Mouse (Mus musculus): ENCODE data around the gene Plxna2. TPM values are rescaled to one million over a fixed set of nuclear protein-coding genes. Genes with fewer than 3 reads are reported as not detected.

Gene Plxna2
- polyA plus RNA-seq, 1 experiment = 1.2 TPM

GRCm38 (mm10) chr1:194745177-194745934, 127.3 kb downstream of the Plxna2 start:
- Histone ChIP-seq H3K4me3 (ENCODE audit: extremely low read depth, insufficient read depth, insufficient read length) (no peak overlapping the region), H3K4me1 (ENCODE audit: control insufficient read depth, insufficient read depth, insufficient read length) (no peaks in the 10 kb centered on the region), H3K27me3 (ENCODE audit: control insufficient read depth, insufficient read depth, low read length) (no peaks in the 10 kb centered on the region), H3K27ac (ENCODE audit: insufficient read depth, low read length) (no peak overlapping the region), H3K36me3 (ENCODE audit: control insufficient read depth, insufficient read depth, low read length) (no peaks in the 10 kb centered on the region)
- WGBS = 88% methylated on average over 2 of the region's 2 CpGs
- TF ChIP-seq POLR2A (IDR thresholded peaks at IDR 0.05; ENCODE audit: low read depth, low read length) = no peak
- TF ChIP-seq CTCF (IDR thresholded peaks at IDR 0.05; ENCODE audit: extremely low read depth, insufficient read depth, insufficient read length, insufficient replicate concordance) = no peak
- DNase-seq (ENCODE audit: low read depth in 1 of 2, low spot score in 2 of 2) = no peak

DNA sequence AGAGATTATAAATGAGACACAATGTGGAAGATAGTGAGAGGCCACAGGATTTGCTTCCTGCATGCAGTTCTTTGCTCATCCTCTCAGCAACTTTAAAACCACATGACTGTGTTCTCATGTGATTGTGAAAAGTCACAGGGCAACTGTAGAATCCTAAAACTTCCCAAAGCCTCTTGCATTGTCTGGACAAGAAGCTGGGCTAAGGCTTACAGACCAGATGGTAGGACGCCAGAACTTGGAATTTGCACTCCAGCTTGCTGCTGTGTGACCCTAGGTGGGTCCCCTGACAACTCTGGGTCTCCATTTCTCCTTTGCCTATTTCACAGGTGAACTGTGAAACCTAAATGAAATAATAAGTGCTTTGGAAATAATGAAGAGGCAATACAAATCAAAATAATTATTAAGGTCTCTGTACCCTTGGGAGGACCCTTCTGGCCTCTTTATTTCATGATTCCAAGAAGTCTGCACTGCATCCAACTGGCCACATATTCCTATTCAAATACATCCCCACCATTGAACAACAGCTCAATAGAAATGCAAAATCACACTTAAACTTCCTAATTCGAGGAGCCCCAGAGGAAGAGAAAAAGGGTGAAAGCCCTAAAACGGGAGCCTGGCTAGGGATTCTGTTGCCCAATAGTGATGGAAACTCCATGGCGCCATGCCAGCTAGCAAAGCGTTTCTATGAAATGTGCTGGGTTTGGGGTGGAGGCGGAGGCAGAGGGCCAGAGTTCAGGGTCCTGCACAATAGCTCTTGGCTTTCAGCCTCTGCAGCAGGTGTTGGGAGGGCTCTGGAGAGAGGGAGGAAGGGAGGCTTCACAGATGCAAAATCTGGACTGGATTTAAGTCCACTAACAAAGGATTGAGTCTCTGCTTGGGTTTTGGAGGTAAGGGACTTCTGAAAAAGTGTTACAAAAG, 128.6 kb downstream of the Plxna2 start:
- TF ChIP-seq POLR2A (IDR thresholded peaks at IDR 0.05; ENCODE audit: low read depth, low read length) (no peak), CTCF (IDR thresholded peaks at IDR 0.05; ENCODE audit: extremely low read depth, insufficient read depth, insufficient read length, insufficient replicate concordance) (no peak)
- H3K4me1 ChIP-seq (ENCODE audit: control insufficient read depth, insufficient read depth, insufficient read length) = no peaks in the 10 kb centered on the region
- peak in 1 of 2 experiments; percentile 7 for DNase-seq (ENCODE audit: low read depth in 1 of 2, low spot score in 2 of 2)
- no peaks in the 10 kb centered on the region for H3K27me3 ChIP-seq (ENCODE audit: control insufficient read depth, insufficient read depth, low read length)
- WGBS = 62% methylated on average over 6 of the region's 6 CpGs
- no peak overlapping the region for H3K4me3 ChIP-seq (ENCODE audit: extremely low read depth, insufficient read depth, insufficient read length)
- no peaks in the 10 kb centered on the region for H3K36me3 ChIP-seq (ENCODE audit: control insufficient read depth, insufficient read depth, low read length)
- H3K27ac ChIP-seq (ENCODE audit: insufficient read depth, low read length) = no peak overlapping the region

DNA sequence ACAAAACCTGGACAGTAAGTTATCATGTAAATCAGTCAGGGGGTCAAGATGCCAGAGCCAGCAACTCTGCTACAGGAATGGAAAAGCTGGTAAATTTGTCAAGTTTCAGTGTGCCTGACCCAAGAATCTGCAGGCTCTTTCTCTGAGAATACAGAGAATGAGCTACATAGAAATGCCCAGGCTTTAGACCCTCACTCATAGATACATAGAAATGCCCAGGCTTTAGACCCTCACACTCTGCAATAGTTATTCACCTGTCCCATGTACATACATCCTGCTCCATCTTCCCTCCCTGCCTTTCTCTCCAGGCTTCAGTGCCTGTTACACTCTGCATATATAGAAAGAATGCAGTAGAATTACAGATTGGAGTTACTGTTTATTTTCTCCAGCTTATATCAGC, 129.2 kb downstream of the Plxna2 start:
- TF ChIP-seq CTCF (IDR thresholded peaks at IDR 0.05; ENCODE audit: extremely low read depth, insufficient read depth, insufficient read length, insufficient replicate concordance) = no peak
- TF ChIP-seq POLR2A (IDR thresholded peaks at IDR 0.05; ENCODE audit: low read depth, low read length) = no peak
- DNase-seq (ENCODE audit: low read depth in 1 of 2, low spot score in 2 of 2) = no peak
- H3K36me3 ChIP-seq (ENCODE audit: control insufficient read depth, insufficient read depth, low read length) = no peaks in the 10 kb centered on the region
- no peak overlapping the region for H3K4me3 ChIP-seq (ENCODE audit: extremely low read depth, insufficient read depth, insufficient read length)
- no peaks in the 10 kb centered on the region for H3K27me3 ChIP-seq (ENCODE audit: control insufficient read depth, insufficient read depth, low read length)
- H3K27ac ChIP-seq (ENCODE audit: insufficient read depth, low read length) = no peak overlapping the region
- H3K4me1 ChIP-seq (ENCODE audit: control insufficient read depth, insufficient read depth, insufficient read length) = no peaks in the 10 kb centered on the region

- Histone ChIP-seq H3K27me3 (ENCODE audit: control insufficient read depth, insufficient read depth, low read length) (no peaks in the 10 kb centered on the region), H3K27ac (ENCODE audit: insufficient read depth, low read length) (no peak overlapping the region), H3K4me1 (ENCODE audit: control insufficient read depth, insufficient read depth, insufficient read length) (no peaks in the 10 kb centered on the region), H3K36me3 (ENCODE audit: control insufficient read depth, insufficient read depth, low read length) (no peaks in the 10 kb centered on the region), H3K4me3 (ENCODE audit: extremely low read depth, insufficient read depth, insufficient read length) (no peak overlapping the region)
- WGBS = 45% methylated on average over 2 of the region's 2 CpGs
- TF ChIP-seq CTCF (IDR thresholded peaks at IDR 0.05; ENCODE audit: extremely low read depth, insufficient read depth, insufficient read length, insufficient replicate concordance) = no peak
- TF ChIP-seq POLR2A (IDR thresholded peaks at IDR 0.05; ENCODE audit: low read depth, low read length) = no peak
- DNase-seq (ENCODE audit: low read depth in 1 of 2, low spot score in 2 of 2) = peak in 1 of 2 experiments; percentile 32
These were observed 135.2 kb downstream of the Plxna2 start for GRCm38 (mm10) chr1:194753168-194753567.

DNA sequence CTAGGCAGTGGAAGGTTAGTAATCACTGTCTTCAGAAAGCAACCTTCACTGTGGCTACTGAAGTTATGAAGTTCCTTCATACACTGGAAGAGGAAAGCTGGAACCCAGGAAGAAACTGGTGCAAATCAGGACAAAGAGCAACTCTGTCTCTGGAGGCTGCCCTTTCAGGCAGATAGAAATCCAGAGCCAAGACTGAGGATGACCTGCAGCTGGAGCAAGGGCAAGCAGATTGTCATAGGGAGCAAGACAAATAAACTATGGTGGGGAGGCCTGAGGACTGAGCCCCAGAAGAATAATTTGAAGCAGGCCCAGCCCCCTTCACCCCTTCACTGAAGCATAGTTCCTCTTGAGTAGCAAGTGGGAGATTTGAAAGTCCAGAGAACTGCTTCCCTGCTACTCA, 138.0 kb downstream of the Plxna2 start:
- Histone ChIP-seq H3K27me3 (ENCODE audit: control insufficient read depth, insufficient read depth, low read length) (no peaks in the 10 kb centered on the region), H3K4me3 (ENCODE audit: extremely low read depth, insufficient read depth, insufficient read length) (no peak overlapping the region), H3K27ac (ENCODE audit: insufficient read depth, low read length) (no peak overlapping the region), H3K36me3 (ENCODE audit: control insufficient read depth, insufficient read depth, low read length) (no peaks in the 10 kb centered on the region), H3K4me1 (ENCODE audit: control insufficient read depth, insufficient read depth, insufficient read length) (no peaks in the 10 kb centered on the region)
- no peak for TF ChIP-seq POLR2A (IDR thresholded peaks at IDR 0.05; ENCODE audit: low read depth, low read length)
- no peak for TF ChIP-seq CTCF (IDR thresholded peaks at IDR 0.05; ENCODE audit: extremely low read depth, insufficient read depth, insufficient read length, insufficient replicate concordance)
- DNase-seq (ENCODE audit: low read depth in 1 of 2, low spot score in 2 of 2) = no peak

DNA sequence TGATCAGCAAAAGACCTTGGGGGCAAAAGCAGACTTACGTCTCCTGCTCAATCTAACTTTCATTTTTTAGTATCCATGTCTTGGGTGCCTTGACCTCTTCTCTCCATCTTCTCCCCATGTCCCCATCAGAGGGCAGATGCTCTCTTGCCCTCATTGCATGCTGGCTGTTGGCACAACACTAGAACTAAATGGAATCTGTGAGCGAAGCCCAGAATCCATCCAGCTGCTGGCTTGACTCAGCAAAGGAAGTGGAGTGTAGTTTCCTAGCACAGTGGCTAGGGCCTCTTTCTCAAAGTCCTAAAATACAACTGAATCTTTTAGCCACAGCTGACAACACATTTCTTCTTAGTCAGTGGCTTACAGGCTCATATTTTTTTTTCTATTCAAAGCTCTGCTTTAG, 138.4 kb downstream of the Plxna2 start:
- Histone ChIP-seq H3K4me1 (ENCODE audit: control insufficient read depth, insufficient read depth, insufficient read length) (no peaks in the 10 kb centered on the region), H3K27me3 (ENCODE audit: control insufficient read depth, insufficient read depth, low read length) (no peaks in the 10 kb centered on the region), H3K4me3 (ENCODE audit: extremely low read depth, insufficient read depth, insufficient read length) (no peak overlapping the region), H3K36me3 (ENCODE audit: control insufficient read depth, insufficient read depth, low read length) (no peaks in the 10 kb centered on the region), H3K27ac (ENCODE audit: insufficient read depth, low read length) (no peak overlapping the region)
- WGBS = 83% methylated on average over 2 of the region's 2 CpGs
- TF ChIP-seq CTCF (IDR thresholded peaks at IDR 0.05; ENCODE audit: extremely low read depth, insufficient read depth, insufficient read length, insufficient replicate concordance) (no peak), POLR2A (IDR thresholded peaks at IDR 0.05; ENCODE audit: low read depth, low read length) (no peak)
- no peak for DNase-seq (ENCODE audit: low read depth in 1 of 2, low spot score in 2 of 2)

All from spleen, adult 2 months (tissue).